Mouse (Mus musculus) liver, adult 2 months (tissue): ENCODE measurements around the gene Espn. TPM values are rescaled to one million over a fixed set of nuclear protein-coding genes. Genes with fewer than 3 reads are reported as not detected.

Experiments used
- DNase-seq: peaks from one replicate; pipeline ENCODE4 v3.0.0-alpha.2; 2011; ENCODE audit warnings: low read depth, low spot score; ENCODE audit errors: extremely low read depth
- H3K27ac ChIP-seq: fragments of 200-500 bp; replicated peaks from 2 replicates; pipeline ENCODE4 v1.5.1; 2012; ENCODE audit warnings: low read depth, mild to moderate bottlenecking, control low read depth, inconsistent platforms, low read length; ENCODE audit not compliant: insufficient read depth
- H3K27me3 ChIP-seq: fragments of 200-500 bp; 2 replicates; pipeline ENCODE4 v1.6.1; 2012; ENCODE audit warnings: mild to moderate bottlenecking, moderate library complexity, low read length, inconsistent platforms; ENCODE audit not compliant: control insufficient read depth, insufficient read depth
- H3K36me3 ChIP-seq: fragments of 200-500 bp; 2 replicates; pipeline ENCODE4 v1.6.1; 2012; ENCODE audit warnings: low read length, inconsistent platforms; ENCODE audit not compliant: control insufficient read depth, insufficient read depth
- H3K4me1 ChIP-seq: fragments of 200-500 bp; 2 replicates; pipeline ENCODE4 v1.6.1; 2011; ENCODE audit warnings: low read length; ENCODE audit not compliant: control insufficient read depth, insufficient read depth
- H3K4me3 ChIP-seq: fragments of 200-500 bp; 2 replicates; pipeline ENCODE4 v1.5.1; 2011; ENCODE audit warnings: low read depth, mild to moderate bottlenecking, control low read depth, low read length, moderate library complexity; ENCODE audit not compliant: insufficient read depth
- H3K79me2 ChIP-seq: fragments of 200-500 bp; 2 replicates; pipeline ENCODE4 v1.6.1; 2012; ENCODE audit warnings: inconsistent platforms, mild to moderate bottlenecking, low read length, moderate library complexity; ENCODE audit not compliant: control insufficient read depth, insufficient read depth
- H3K9ac ChIP-seq: fragments of 200-500 bp; 2 replicates; pipeline ENCODE4 v1.6.1; 2012; ENCODE audit warnings: low read depth, mild to moderate bottlenecking, control low read depth, inconsistent platforms, low read length
- CTCF ChIP-seq: fragments of 200-500 bp; IDR thresholded peaks from 2 replicates; pipeline ENCODE4 v1.5.1; 2011; ENCODE audit warnings: low read depth, low read length, control low read depth
- POLR2A ChIP-seq: fragments of 200-500 bp; IDR thresholded peaks from 2 replicates; pipeline ENCODE4 v1.6.1; 2011; ENCODE audit warnings: low read length, control low read depth; ENCODE audit not compliant: insufficient read depth; ENCODE audit errors: extremely low read depth
- WGBS: fragments of 180-500 bp; shearing (Covaris S2); methylation state at CpG from one replicate; pipeline ENCODE4 v1.1.7; 2018; 5-methylcytosine and 5-hydroxymethylcytosine counted together
- polyA plus RNA-seq: library from polyadenylated mRNA; depleted of rRNA; stranded (reverse); fragments of >200 nt; gene quantifications from 2 replicates; pipeline ENCODE4 v1.2.3, GENCODE M21; 2012
- total RNA-seq: library from RNA; depleted of rRNA; stranded (reverse); fragments of >200 nt; gene quantifications from 2 replicates; pipeline ENCODE4 v1.2.3, GENCODE M21; 2014

Espn gene
- total and polyA plus RNA-seq, 2 experiments: 0.28 to 1.4 TPM

GRCm38 (mm10) chr4:152169103-152169502 lies 16.9 kb upstream of the Espn start:
- WGBS: 83% methylated on average over 7 of the region's 7 CpGs
- Histone ChIP-seq H3K27me3 (no peaks in the 10 kb centered on the region), H3K27ac (no peak overlapping the region), H3K79me2 (no peaks in the 10 kb centered on the region), H3K36me3 (no peaks in the 10 kb centered on the region), H3K4me3 (no peak overlapping the region), H3K9ac (no peak overlapping the region), H3K4me1 (no peaks in the 10 kb centered on the region)
- TF ChIP-seq POLR2A (no peak), CTCF (no peak)
- no peak for DNase-seq

- H3K4me1 ChIP-seq: no peaks in the 10 kb centered on the region
- WGBS: 45% methylated on average over 8 of the region's 8 CpGs
- no peak for DNase-seq
These were observed 15.9 kb upstream of the Espn start for GRCm38 (mm10) chr4:152168052-152168451.

GRCm38 (mm10) chr4:152165036-152165931 lies 13.1 kb upstream of the Espn start:
- Histone ChIP-seq H3K4me3 (no peak overlapping the region), H3K27me3 (no peaks in the 10 kb centered on the region; the same call in 1 of the 2 replicates)
- WGBS: 30% methylated on average over 22 of the region's 22 CpGs

More at GRCm38 (mm10) chr4:152168052-152168451, 15.9 kb upstream of the Espn start:
- Histone ChIP-seq H3K79me2 (no peaks in the 10 kb centered on the region), H3K4me3 (no peak overlapping the region), H3K27ac (no peak overlapping the region), H3K27me3 (no peaks in the 10 kb centered on the region), H3K36me3 (no peaks in the 10 kb centered on the region), H3K9ac (no peak overlapping the region)
- TF ChIP-seq CTCF (no peak), POLR2A (no peak)

GRCm38 (mm10) chr4:152162748-152163147 lies 10.6 kb upstream of the Espn start:
- Histone ChIP-seq H3K27ac (no peak overlapping the region), H3K36me3 (no peaks in the 10 kb centered on the region), H3K4me1 (0 out of 2 replicates have a peak, but pooled peaks cover 1% of the 10 kb centered on the region), H3K79me2 (no peaks in the 10 kb centered on the region), H3K9ac (no peak overlapping the region), H3K4me3 (no peak overlapping the region), H3K27me3 (peaks cover 13% of the 10 kb centered on the region)
- WGBS: 83% methylated on average over 2 of the region's 2 CpGs
- TF ChIP-seq POLR2A: no peak
- no peak for TF ChIP-seq CTCF
- DNase-seq: no peak

More at GRCm38 (mm10) chr4:152165036-152165931, 13.1 kb upstream of the Espn start:
- Histone ChIP-seq H3K4me1 (no peaks in the 10 kb centered on the region), H3K9ac (no peak overlapping the region), H3K27ac (no peak overlapping the region), H3K36me3 (no peaks in the 10 kb centered on the region), H3K79me2 (no peaks in the 10 kb centered on the region)
- DNase-seq: no peak
- peak; percentile 91 for TF ChIP-seq CTCF
- no peak for TF ChIP-seq POLR2A

DNA sequence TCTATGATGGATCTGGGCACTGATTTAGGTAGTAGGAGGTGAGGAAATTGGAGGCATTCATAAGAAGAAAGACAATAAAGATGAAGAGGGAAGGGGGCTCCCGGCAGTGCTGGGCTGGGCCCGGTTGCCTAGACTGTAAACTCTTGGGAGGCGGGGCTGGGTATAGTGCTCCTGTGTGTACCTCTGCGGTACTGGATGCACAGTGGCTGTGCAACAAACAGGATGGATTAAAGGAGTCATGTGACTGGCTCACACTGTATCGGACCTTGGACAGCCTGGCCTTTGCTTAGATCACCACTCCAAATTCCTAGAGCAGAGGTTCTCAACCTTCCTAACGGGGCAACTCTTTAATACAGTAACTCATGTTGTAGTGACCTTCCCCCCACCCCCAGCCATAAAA lies 9.4 kb upstream of the Espn start:
- Histone ChIP-seq H3K9ac (no peak overlapping the region), H3K4me3 (no peak overlapping the region), H3K27me3 (peaks cover 13% of the 10 kb centered on the region), H3K4me1 (0 out of 2 replicates have a peak, but pooled peaks cover 1% of the 10 kb centered on the region), H3K27ac (no peak overlapping the region), H3K36me3 (no peaks in the 10 kb centered on the region), H3K79me2 (no peaks in the 10 kb centered on the region)
- DNase-seq: peak; percentile 23
- 43% methylated on average over 6 of the region's 6 CpGs for WGBS
- TF ChIP-seq POLR2A (no peak), CTCF (no peak)

GRCm38 (mm10) chr4:152160748-152161147 lies 8.6 kb upstream of the Espn start:
- Histone ChIP-seq H3K4me3 (no peak overlapping the region), H3K79me2 (no peaks in the 10 kb centered on the region), H3K36me3 (no peaks in the 10 kb centered on the region), H3K9ac (no peak overlapping the region), H3K27me3 (peaks cover 13% of the 10 kb centered on the region), H3K27ac (no peak overlapping the region), H3K4me1 (0 out of 2 replicates have a peak, but pooled peaks cover 1% of the 10 kb centered on the region)
- TF ChIP-seq POLR2A: no peak
- no peak for TF ChIP-seq CTCF
- 40% methylated on average over 4 of the region's 4 CpGs for WGBS
- no peak for DNase-seq
